Mouse (Mus musculus) hindbrain, embryonic 15.5 days (tissue): ENCODE data around the gene M1ap. TPM values are rescaled to one million over a fixed set of nuclear protein-coding genes. Genes with fewer than 3 reads are reported as not detected.

Source experiments
- ATAC-seq: fragments of 200-750 bp; cut with Nextera tagmentation; 2 replicates; pipeline ENCODE4 v1.8.0; 2017; ENCODE audit warnings: low read depth, moderate number of reproducible peaks, moderate TSS enrichment; ENCODE audit not compliant: low FRiP score
- H3K27ac ChIP-seq: fragments of 300-500 bp; sonication (generic); replicated peaks from 2 replicates; pipeline ENCODE4 v1.5.1; 2015; ENCODE audit warnings: mild to moderate bottlenecking, inconsistent platforms
- H3K27me3 ChIP-seq: fragments of 300-500 bp; sonication (generic); 2 replicates; pipeline ENCODE4 v1.6.1; 2015; ENCODE audit warnings: control low read depth, inconsistent platforms
- H3K36me3 ChIP-seq: fragments of 300-500 bp; sonication (generic); 2 replicates; pipeline ENCODE4 v1.6.1; 2015; ENCODE audit warnings: control low read depth, inconsistent platforms
- H3K4me1 ChIP-seq: fragments of 300-500 bp; sonication (generic); replicated peaks from 2 replicates; pipeline ENCODE4 v1.6.1; 2015; ENCODE audit warnings: control low read depth, inconsistent platforms
- H3K4me2 ChIP-seq: fragments of 300-500 bp; sonication (generic); 2 replicates; pipeline ENCODE4 v1.6.1; 2015; ENCODE audit warnings: moderate library complexity, mild to moderate bottlenecking, inconsistent platforms
- H3K4me3 ChIP-seq: fragments of 300-500 bp; sonication (generic); 2 replicates; pipeline ENCODE4 v1.5.1; 2015; ENCODE audit warnings: mild to moderate bottlenecking, inconsistent platforms
- H3K9ac ChIP-seq: fragments of 300-500 bp; sonication (generic); 2 replicates; pipeline ENCODE4 v1.6.1; 2015; ENCODE audit warnings: inconsistent platforms
- H3K9me3 ChIP-seq: fragments of 300-500 bp; sonication (generic); 2 replicates; pipeline ENCODE4 v1.6.1; 2016; ENCODE audit warnings: control low read depth, inconsistent platforms
- WGBS: fragments of 180-500 bp; shearing (Covaris S2); methylation state at CpG from one replicate; pipeline ENCODE4 v1.1.7; 2015; 5-methylcytosine and 5-hydroxymethylcytosine counted together
- polyA plus RNA-seq: library from polyadenylated mRNA; unstranded; fragments of >200 nt; fragmentation: Nextera tagmentation; extraction: Ambion mirVana; gene quantifications from 2 replicates; pipeline ENCODE4 v1.2.1, GENCODE M21; 2015

Gene M1ap
- 0.61 TPM in 1 of 2 replicates, not detected in the other for polyA plus RNA-seq

DNA sequence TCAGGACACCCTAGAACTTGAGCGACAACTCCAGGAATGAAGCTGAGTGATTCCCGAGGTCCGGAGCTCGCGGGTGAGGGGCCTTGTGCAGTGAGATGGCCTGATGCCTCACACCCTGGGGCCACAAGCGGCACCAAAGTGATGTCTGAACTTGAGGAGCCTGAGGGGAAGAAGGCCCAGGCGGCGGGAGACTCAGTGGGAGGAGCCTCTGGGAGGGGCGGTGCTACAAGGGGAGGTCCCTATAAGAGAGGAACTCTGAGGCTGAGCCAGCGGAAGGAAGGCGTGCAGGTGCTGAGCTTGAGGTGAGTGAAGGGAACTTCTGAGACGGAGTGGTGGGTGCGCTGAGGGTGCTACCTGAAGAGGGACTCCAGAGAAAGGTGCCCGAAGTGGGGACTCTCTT is at the start of gene M1ap:
Gene M1ap, plus strand, starts transcription at position 252 of the 400 bp plus-strand sequence.
- H3K36me3 ChIP-seq: no peaks in the 10 kb centered on the region
- no peak within 1 kb of the TSS for H3K9ac ChIP-seq
- H3K27me3 ChIP-seq: no peaks in the 10 kb centered on the region
- H3K4me2 ChIP-seq: no peak within 1 kb of the TSS
- WGBS: 73% methylated on average over 14 of the region's 14 CpGs
- H3K27ac ChIP-seq: no peak within 1 kb of the TSS
- H3K4me1 ChIP-seq: no peaks in the 10 kb centered on the region
- no peaks in the 10 kb centered on the region for H3K9me3 ChIP-seq
- no peak for ATAC-seq
- no peak within 1 kb of the TSS for H3K4me3 ChIP-seq

DNA sequence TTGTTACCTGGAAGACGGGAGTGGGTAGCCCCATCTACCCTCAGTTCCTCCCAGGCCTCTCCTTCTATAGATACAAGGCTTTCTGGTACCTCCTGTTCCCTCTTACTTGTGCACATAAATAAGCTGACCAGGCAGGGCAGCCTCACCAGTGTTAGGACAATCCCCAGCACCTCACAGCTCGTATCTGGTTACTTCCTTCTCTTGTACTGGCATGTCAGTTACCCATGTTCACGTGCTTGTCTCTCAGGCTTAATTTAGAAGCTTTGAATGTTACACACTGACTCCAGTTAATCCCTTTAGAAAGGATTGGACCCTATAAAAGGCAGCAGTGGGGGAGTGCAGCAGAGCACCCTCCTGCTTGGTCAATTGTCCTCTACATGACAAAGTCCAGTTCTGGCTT is 49.4 kb upstream of the M1ap start:
- 68% methylated on average over 3 of the region's 3 CpGs for WGBS
- ATAC-seq: no peak
- no peak overlapping the region for H3K27ac ChIP-seq

GRCm38 (mm10) chr6:82898227-82898626 is 48.5 kb upstream of the M1ap start:
- Histone ChIP-seq H3K9me3 (no peaks in the 10 kb centered on the region), H3K27me3 (no peaks in the 10 kb centered on the region), H3K9ac (no peak overlapping the region), H3K4me1 (no peaks in the 10 kb centered on the region), H3K4me3 (no peak overlapping the region), H3K4me2 (no peak overlapping the region), H3K27ac (no peak overlapping the region), H3K36me3 (no peaks in the 10 kb centered on the region)
- WGBS: 89% methylated on average over 4 of the region's 4 CpGs
- no peak for ATAC-seq

More for the DNA sequence above, 49.4 kb upstream of the M1ap start:
- Histone ChIP-seq H3K27me3 (no peaks in the 10 kb centered on the region), H3K4me1 (no peaks in the 10 kb centered on the region), H3K9me3 (no peaks in the 10 kb centered on the region), H3K9ac (no peak overlapping the region), H3K4me3 (no peak overlapping the region), H3K4me2 (no peak overlapping the region), H3K36me3 (no peaks in the 10 kb centered on the region)

- Histone ChIP-seq H3K4me2 (no peak overlapping the region), H3K36me3 (no peaks in the 10 kb centered on the region), H3K9me3 (no peaks in the 10 kb centered on the region), H3K27me3 (no peaks in the 10 kb centered on the region), H3K4me1 (no peaks in the 10 kb centered on the region), H3K27ac (no peak overlapping the region), H3K4me3 (no peak overlapping the region), H3K9ac (no peak overlapping the region)
- no peak for ATAC-seq
- WGBS: 71% methylated on average over 4 of the region's 4 CpGs
Measured at GRCm38 (mm10) chr6:82898745-82899144, 48.0 kb upstream of the M1ap start.

GRCm38 (mm10) chr6:82902559-82902958 is 44.1 kb upstream of the M1ap start:
- no peaks in the 10 kb centered on the region for H3K4me1 ChIP-seq
- no peak overlapping the region for H3K9ac ChIP-seq
- no peaks in the 10 kb centered on the region for H3K36me3 ChIP-seq
- H3K4me2 ChIP-seq: no peak overlapping the region
- WGBS: 88% methylated on average over 8 of the region's 8 CpGs
- no peaks in the 10 kb centered on the region for H3K27me3 ChIP-seq
- H3K4me3 ChIP-seq: no peak overlapping the region
- H3K9me3 ChIP-seq: no peaks in the 10 kb centered on the region
- no peak for ATAC-seq
- H3K27ac ChIP-seq: no peak overlapping the region

- WGBS: 91% methylated on average over 3 of the region's 3 CpGs
- no peaks in the 10 kb centered on the region for H3K27me3 ChIP-seq
- no peaks in the 10 kb centered on the region for H3K9me3 ChIP-seq
- no peaks in the 10 kb centered on the region for H3K4me1 ChIP-seq
- H3K4me3 ChIP-seq: no peak overlapping the region
- ATAC-seq: no peak
- no peaks in the 10 kb centered on the region for H3K36me3 ChIP-seq
- no peak overlapping the region for H3K27ac ChIP-seq
- H3K4me2 ChIP-seq: no peak overlapping the region
- no peak overlapping the region for H3K9ac ChIP-seq
Measured at GRCm38 (mm10) chr6:82906985-82907384, 39.7 kb upstream of the M1ap start.

DNA sequence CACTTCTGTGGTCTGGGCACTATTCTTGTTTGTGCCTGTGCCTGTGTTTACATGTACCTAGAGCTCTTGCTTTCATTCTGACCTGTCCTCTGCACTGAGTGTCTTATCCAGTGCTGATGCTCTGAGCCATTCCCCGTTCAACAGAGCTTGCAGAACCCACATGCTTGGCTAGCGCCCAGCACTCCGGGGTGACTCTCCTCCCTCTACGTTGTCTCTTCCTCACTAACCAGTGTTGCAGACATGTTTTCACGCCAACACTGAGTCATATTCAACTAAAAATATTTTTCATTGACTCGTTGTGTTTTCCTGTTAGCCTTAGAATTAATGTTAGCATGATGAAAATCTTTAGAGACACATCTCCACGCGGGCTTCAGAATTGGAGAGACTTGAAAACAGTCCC is 38.7 kb upstream of the M1ap start:
- Histone ChIP-seq H3K27me3 (no peaks in the 10 kb centered on the region), H3K36me3 (no peaks in the 10 kb centered on the region), H3K4me3 (no peak overlapping the region), H3K9ac (no peak overlapping the region), H3K4me1 (no peaks in the 10 kb centered on the region), H3K9me3 (no peaks in the 10 kb centered on the region), H3K4me2 (no peak overlapping the region), H3K27ac (no peak overlapping the region)
- no peak for ATAC-seq
- WGBS: 80% methylated on average over 8 of the region's 8 CpGs

DNA sequence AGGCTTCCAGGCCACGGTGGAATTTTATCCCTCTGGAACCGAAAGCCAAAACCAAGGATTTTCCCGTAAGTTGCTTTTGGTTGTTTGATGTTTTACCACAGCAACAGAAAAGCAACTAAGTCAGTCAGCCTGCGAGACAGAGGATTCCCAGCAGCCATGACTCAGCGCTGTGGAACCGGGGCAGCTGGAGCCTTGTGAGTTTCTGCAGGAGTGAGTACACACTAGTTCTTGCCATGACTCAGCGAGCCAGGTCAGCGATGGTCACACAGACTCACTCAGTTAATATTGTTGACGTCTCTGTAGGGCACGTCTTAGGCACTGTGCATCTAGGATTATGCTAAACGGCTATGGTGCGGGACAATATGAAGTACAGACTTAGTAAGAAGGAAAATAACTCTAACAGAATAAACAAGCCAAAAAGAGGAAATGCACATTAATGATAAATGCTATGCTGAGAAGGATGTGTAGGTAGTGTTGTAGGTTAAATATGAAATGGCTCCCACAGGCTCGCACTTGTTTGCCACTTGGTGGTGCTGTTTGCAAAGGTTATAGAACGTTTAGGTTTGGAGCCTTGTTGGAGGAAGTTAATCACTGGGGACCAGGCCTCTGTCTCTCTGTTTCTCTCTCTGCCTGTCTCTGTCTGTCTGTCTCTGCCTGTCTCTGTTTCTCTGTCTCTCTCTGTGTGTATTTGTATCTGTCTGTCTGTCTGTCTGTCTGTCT is 37.4 kb upstream of the M1ap start:
- Histone ChIP-seq H3K27ac (no peak overlapping the region), H3K4me3 (no peak overlapping the region), H3K4me2 (no peak overlapping the region), H3K9ac (no peak overlapping the region), H3K36me3 (0 out of 2 replicates have a peak, but pooled peaks cover 2% of the 10 kb centered on the region), H3K4me1 (no peaks in the 10 kb centered on the region), H3K9me3 (no peaks in the 10 kb centered on the region), H3K27me3 (no peaks in the 10 kb centered on the region)
- peak; percentile 39; the same call in 1 of the 2 replicates for ATAC-seq
- WGBS: 71% methylated on average over 14 of the region's 14 CpGs

DNA sequence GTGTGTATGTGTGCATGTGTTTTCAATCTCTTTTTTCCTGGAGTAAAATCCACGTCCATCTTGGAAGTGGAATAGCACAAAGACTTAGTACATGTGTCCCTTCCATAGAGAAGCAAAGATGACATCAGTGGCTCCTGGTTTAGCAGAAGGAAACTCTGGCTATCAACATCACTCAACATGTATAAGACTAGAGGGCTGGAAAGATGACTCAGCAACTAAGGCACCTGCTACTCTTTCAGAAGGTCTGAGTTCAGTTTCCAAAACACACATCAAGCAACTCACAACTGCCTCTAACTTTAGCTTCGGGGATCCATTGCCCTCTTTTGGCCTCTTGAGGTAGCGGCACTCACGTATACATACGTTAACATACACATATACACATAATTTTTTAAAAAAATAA is 35.4 kb upstream of the M1ap start:
- H3K4me2 ChIP-seq: no peak overlapping the region
- H3K36me3 ChIP-seq: 0 out of 2 replicates have a peak, but pooled peaks cover 6% of the 10 kb centered on the region
- H3K4me3 ChIP-seq: no peak overlapping the region
- H3K9me3 ChIP-seq: no peaks in the 10 kb centered on the region
- no peaks in the 10 kb centered on the region for H3K27me3 ChIP-seq
- H3K4me1 ChIP-seq: no peaks in the 10 kb centered on the region
- ATAC-seq: no peak
- H3K27ac ChIP-seq: no peak overlapping the region
- 89% methylated on average over 5 of the region's 5 CpGs for WGBS
- H3K9ac ChIP-seq: no peak overlapping the region

DNA sequence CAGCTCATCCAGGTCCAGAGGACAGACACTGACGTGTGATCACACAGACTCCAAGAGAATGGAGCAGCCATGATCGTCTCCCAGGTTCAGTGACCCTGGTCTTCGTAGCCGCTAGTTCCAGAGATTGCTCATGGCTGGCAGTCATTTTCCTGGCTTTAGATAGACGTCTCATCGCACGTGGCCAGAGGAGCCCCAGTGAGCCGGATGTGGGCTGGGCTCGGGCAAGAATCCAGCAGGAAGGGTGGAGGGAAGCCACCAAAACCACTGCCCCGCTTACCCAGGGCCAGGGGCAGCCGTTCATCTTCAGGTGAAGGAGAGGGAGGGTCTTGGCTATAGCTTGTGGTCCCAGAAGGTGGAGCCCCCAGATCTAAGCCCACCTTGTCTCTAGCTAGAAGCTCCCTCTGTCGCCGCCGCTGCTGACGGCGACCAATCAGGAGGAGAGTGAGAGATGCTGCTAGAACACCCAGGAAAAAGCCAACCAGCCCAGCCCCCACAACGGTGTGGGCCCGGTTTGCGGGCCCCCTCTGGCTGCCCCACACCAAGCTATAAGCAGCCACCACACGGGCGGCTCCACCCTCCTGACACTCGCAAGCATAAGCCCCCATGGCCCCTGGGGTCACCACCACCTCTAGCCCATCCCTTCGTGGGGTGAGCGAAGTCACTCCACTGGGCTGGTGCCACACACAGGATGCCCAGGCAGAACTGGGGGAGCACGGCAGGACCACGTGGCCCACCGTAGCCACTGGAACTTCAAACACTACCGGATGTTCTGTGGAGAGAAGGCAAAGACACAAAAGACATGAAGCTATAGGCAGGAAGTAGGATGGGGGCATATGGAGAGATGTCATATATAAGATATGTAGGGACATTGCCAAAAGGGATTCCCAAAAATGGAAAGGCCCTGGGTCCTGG is 33.1 kb upstream of the M1ap start:
- H3K4me2 ChIP-seq: no peak overlapping the region
- no peak for ATAC-seq
- H3K27me3 ChIP-seq: no peaks in the 10 kb centered on the region
- no peaks in the 10 kb centered on the region for H3K4me1 ChIP-seq
- no peak overlapping the region for H3K9ac ChIP-seq
- no peaks in the 10 kb centered on the region for H3K9me3 ChIP-seq
- 0 out of 2 replicates have a peak, but pooled peaks cover 17% of the 10 kb centered on the region for H3K36me3 ChIP-seq
- 85% methylated on average over 28 of the region's 28 CpGs for WGBS
- H3K4me3 ChIP-seq: no peak overlapping the region
- H3K27ac ChIP-seq: no peak overlapping the region

- ATAC-seq: no peak
- 19% methylated on average over 3 of the region's 3 CpGs for WGBS
- H3K4me3 ChIP-seq: no peak overlapping the region
- H3K27me3 ChIP-seq: no peaks in the 10 kb centered on the region
- no peak overlapping the region for H3K4me2 ChIP-seq
- no peak overlapping the region for H3K27ac ChIP-seq
- H3K9me3 ChIP-seq: no peaks in the 10 kb centered on the region
- no peaks in the 10 kb centered on the region for H3K4me1 ChIP-seq
- no peak overlapping the region for H3K9ac ChIP-seq
- peaks cover 23% of the 10 kb centered on the region; the same call in 1 of the 2 replicates for H3K36me3 ChIP-seq
Measured at GRCm38 (mm10) chr6:82915889-82916288, 30.8 kb upstream of the M1ap start.

GRCm38 (mm10) chr6:82916459-82916858 is 30.2 kb upstream of the M1ap start:
- no peak for ATAC-seq
- H3K4me2 ChIP-seq: no peak overlapping the region
- no peak overlapping the region for H3K27ac ChIP-seq
- no peaks in the 10 kb centered on the region for H3K9me3 ChIP-seq
- no peaks in the 10 kb centered on the region for H3K4me1 ChIP-seq
- H3K27me3 ChIP-seq: no peaks in the 10 kb centered on the region
- peaks cover 23% of the 10 kb centered on the region; the same call in 1 of the 2 replicates for H3K36me3 ChIP-seq
- WGBS: 81% methylated on average over 4 of the region's 4 CpGs
- H3K9ac ChIP-seq: no peak overlapping the region
- no peak overlapping the region for H3K4me3 ChIP-seq
